Mouse (Mus musculus): Measurements from ENCODE around the gene Sestd1.

DNA sequence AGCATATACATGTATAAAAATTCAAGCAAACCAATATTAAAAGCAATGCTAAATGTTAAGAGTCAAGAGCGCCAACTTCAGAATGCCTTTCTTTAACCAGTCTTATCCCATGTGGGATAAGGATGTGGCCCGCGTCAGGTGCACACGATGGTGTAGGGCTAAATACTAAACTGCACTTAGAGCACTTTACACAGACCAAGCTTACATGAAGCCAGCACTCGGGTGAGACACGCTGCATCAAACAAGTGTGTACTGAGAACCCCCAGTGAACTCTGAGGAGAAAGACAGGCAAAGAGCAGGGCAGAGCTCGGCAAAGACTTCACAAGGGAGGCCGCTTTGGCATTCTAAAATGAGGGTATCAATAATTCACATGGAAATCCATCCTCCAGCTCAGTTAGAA, 129.1 kb downstream of the Sestd1 start:
- no peak for TF ChIP-seq CTCF (IDR thresholded peaks at IDR 0.05; ENCODE audit: insufficient read depth, low read length)
- no peak for TF ChIP-seq POLR2A (IDR thresholded peaks at IDR 0.05; ENCODE audit: borderline replicate concordance, extremely low read depth, low read depth, low read length)

Data from lung, adult 2 months (tissue).